ENCODE assay signal across 16 mouse cellular contexts in the genomic region with DNA sequence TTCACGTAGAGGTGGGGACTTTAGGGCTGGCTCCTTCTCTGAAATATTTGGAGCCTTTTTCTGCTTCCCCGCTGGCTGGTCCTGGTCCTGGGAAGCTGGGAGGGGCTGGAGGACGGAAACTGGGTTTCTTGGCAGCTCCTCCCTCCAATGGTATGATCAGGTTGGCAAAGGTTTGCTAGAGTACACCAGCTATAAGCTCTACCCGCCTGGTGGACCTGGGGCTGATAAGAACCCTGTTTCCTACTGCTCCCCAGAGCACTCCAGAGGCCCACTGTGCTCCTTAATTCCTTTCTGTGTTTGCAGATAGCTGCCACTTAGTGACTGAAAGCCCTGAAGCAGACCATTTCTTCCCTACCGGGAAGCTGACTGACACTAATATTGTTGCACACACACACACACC. TPM values are rescaled to one million over a fixed set of nuclear protein-coding genes. Genes with fewer than 3 reads are reported as not detected.
DNase-seq lines count a peak whose midpoint lies in the region; ATAC-seq lines count a peak whose summit lies in the region.
"Had no signal": no experiment of that assay in that cellular context is flagged by ENCODE, and none has a peak within 500 bp of the region (broad histone marks: within the 10 kb centered on the region; RNA-seq: fewer than 3 reads in every experiment).

No protein-coding gene starts in this region.

- no peak for DNase-seq in heart, postnatal 4 days
- DNase-seq in lung, postnatal 25 days (ENCODE audit: low spot score) = no peak
- DNase-seq in embryonic facial prominence, embryonic 11.5 days (ENCODE audit: low spot score) = no peak
- DNase-seq in urinary bladder, postnatal 10 days (ENCODE audit: low spot score) = no peak
- no peak for DNase-seq in thymus, postnatal 25 days
- DNase-seq: adrenal gland, adult 2 months; B cell, adult 2 months; cerebellum, adult 9-11 months; kidney, adult 2 months; kidney, postnatal 36 days; right cerebral cortex, adult 18-20 months; spleen, adult 18-20 months had no signal

- peak overlapping the region; percentile 43 for H3K4me2 ChIP-seq in heart, embryonic 14.5 days (ENCODE audit: low read length)
- 0 out of 2 replicates have a peak overlapping the region, but pooled peaks have one; percentile 15 for H3K4me2 ChIP-seq in lung, embryonic 15.5 days
- no peak overlapping the region for H3K4me2 ChIP-seq in embryonic facial prominence, embryonic 11.5 days (ENCODE audit: low read depth, low read length)
- no peak overlapping the region for H3K4me2 ChIP-seq in intestine, embryonic 16.5 days (ENCODE audit: low read depth, low read length)

- H3K36me3 ChIP-seq in heart, embryonic 14.5 days (ENCODE audit: control insufficient read depth, insufficient read depth, low read length) = no peaks in the 10 kb centered on the region
- no peaks in the 10 kb centered on the region for H3K36me3 ChIP-seq in lung, embryonic 15.5 days
- no peaks in the 10 kb centered on the region for H3K36me3 ChIP-seq in embryonic facial prominence, embryonic 11.5 days (replicated peaks; ENCODE audit: control insufficient read depth, insufficient read depth, low read depth, low read length)
- H3K36me3 ChIP-seq in intestine, embryonic 16.5 days (ENCODE audit: control insufficient read depth, insufficient read depth, low read length) = no peaks in the 10 kb centered on the region
- H3K36me3 ChIP-seq: forebrain, embryonic 10.5 days had no signal

- 0 out of 2 replicates have a peak overlapping the region, but pooled peaks have one; percentile 18 for H3K9ac ChIP-seq in heart, embryonic 14.5 days (ENCODE audit: low read length)
- no peak overlapping the region for H3K9ac ChIP-seq in lung, embryonic 15.5 days
- H3K9ac ChIP-seq in embryonic facial prominence, embryonic 11.5 days (replicated peaks; ENCODE audit: low read length) = peak overlapping the region; percentile 32; the same call in 1 of the 2 replicates
- H3K9ac ChIP-seq in intestine, embryonic 16.5 days (ENCODE audit: low read depth, low read length) = no peak overlapping the region

- 14% methylated on average over 5 of the region's 5 CpGs for WGBS in heart, embryonic 14.5 days
- 25% methylated on average over 5 of the region's 5 CpGs for WGBS in lung, embryonic 15.5 days
- 40% methylated on average over 5 of the region's 5 CpGs for WGBS in embryonic facial prominence, embryonic 11.5 days
- 37% methylated on average over 5 of the region's 5 CpGs for WGBS in intestine, embryonic 16.5 days

- H3K27me3 ChIP-seq in heart, embryonic 14.5 days (ENCODE audit: control insufficient read depth, insufficient read depth, low read length) = no peaks in the 10 kb centered on the region
- no peaks in the 10 kb centered on the region for H3K27me3 ChIP-seq in lung, embryonic 15.5 days
- no peaks in the 10 kb centered on the region for H3K27me3 ChIP-seq in embryonic facial prominence, embryonic 11.5 days (ENCODE audit: control insufficient read depth, insufficient read depth, low read length)
- H3K27me3 ChIP-seq in intestine, embryonic 16.5 days (replicated peaks; ENCODE audit: control insufficient read depth, insufficient read depth, low read length) = no peaks in the 10 kb centered on the region

- H3K9me3 ChIP-seq in heart, embryonic 14.5 days (ENCODE audit: control insufficient read depth, low read length) = no peaks in the 10 kb centered on the region
- H3K9me3 ChIP-seq in lung, embryonic 15.5 days = no peaks in the 10 kb centered on the region
- no peaks in the 10 kb centered on the region for H3K9me3 ChIP-seq in embryonic facial prominence, embryonic 11.5 days (replicated peaks; ENCODE audit: control insufficient read depth, low read length)
- no peaks in the 10 kb centered on the region for H3K9me3 ChIP-seq in intestine, embryonic 16.5 days (ENCODE audit: control insufficient read depth, low read length)
- H3K9me3 ChIP-seq: forebrain, embryonic 10.5 days had no signal

- H3K4me3 ChIP-seq in heart, embryonic 14.5 days (ENCODE audit: control insufficient read depth in 1 of 2, insufficient read depth in 1 of 2, low read depth in 1 of 2, low read length in 2 of 2) = no peak overlapping the region
- H3K4me3 ChIP-seq in lung, embryonic 15.5 days = no peak overlapping the region
- H3K4me3 ChIP-seq in embryonic facial prominence, embryonic 11.5 days (ENCODE audit: low read depth, low read length) = no peak overlapping the region
- no peak overlapping the region for H3K4me3 ChIP-seq in intestine, embryonic 16.5 days (ENCODE audit: low read length)
- H3K4me3 ChIP-seq: forebrain, embryonic 10.5 days had no signal

- peaks cover 5 to 12% of the 10 kb centered on the region in 2 experiments for H3K4me1 ChIP-seq in heart, embryonic 14.5 days (ENCODE audit: control insufficient read depth in 2 of 2, insufficient read depth in 2 of 2, low read length in 2 of 2)
- no peaks in the 10 kb centered on the region for H3K4me1 ChIP-seq in lung, embryonic 15.5 days
- H3K4me1 ChIP-seq in embryonic facial prominence, embryonic 11.5 days (ENCODE audit: control insufficient read depth, insufficient read depth, low read length) = no peaks in the 10 kb centered on the region; the same call in 1 of the 2 replicates
- H3K4me1 ChIP-seq in intestine, embryonic 16.5 days (ENCODE audit: control insufficient read depth, insufficient read depth, low read length) = peaks cover 5% of the 10 kb centered on the region

- ATAC-seq in heart, embryonic 14.5 days (ENCODE audit: insufficient number of reproducible peaks, insufficient read depth, low FRiP score, low read depth) = no peak
- ATAC-seq in lung, embryonic 15.5 days (ENCODE audit: borderline replicate concordance, extremely low read depth, low FRiP score, low TSS enrichment) = no peak
- no peak for ATAC-seq in embryonic facial prominence, embryonic 11.5 days (replicated peaks; ENCODE audit: insufficient number of reproducible peaks, low FRiP score, low TSS enrichment, low read depth)
- peak; percentile 81 for ATAC-seq in intestine, embryonic 16.5 days

- no peak overlapping the region for H3K27ac ChIP-seq in heart, embryonic 14.5 days (replicated peaks in 1 of 2; ENCODE audit: control insufficient read depth in 1 of 2, insufficient read depth in 1 of 2, low read depth in 2 of 2, low read length in 2 of 2)
- 0 out of 2 replicates have a peak overlapping the region, but pooled peaks have one; percentile 43 for H3K27ac ChIP-seq in lung, embryonic 15.5 days
- H3K27ac ChIP-seq in embryonic facial prominence, embryonic 11.5 days (replicated peaks; ENCODE audit: low read depth, low read length) = no peak overlapping the region
- H3K27ac ChIP-seq in intestine, embryonic 16.5 days (ENCODE audit: low read length) = 0 out of 2 replicates have a peak overlapping the region, but pooled peaks have one; percentile 13
- H3K27ac ChIP-seq: forebrain, embryonic 10.5 days had no signal

RNA-seq across cellular contexts. Expression of a gene that starts 21.9 kb away (rescaled TPM):
- 10.0 and 11.4 TPM in 2 replicates for polyA plus RNA-seq in heart, embryonic 14.5 days (2014; fragmentation: Nextera tagmentation; extraction: Ambion mirVana)
- total RNA-seq in heart, postnatal 4 days (2021) = 10 to 100 TPM; 14.7 to 15.4 TPM
- 7.9 and 9.3 TPM in 2 replicates for polyA plus RNA-seq in lung, embryonic 15.5 days (2015; fragmentation: Nextera tagmentation; extraction: Ambion mirVana)
- polyA plus RNA-seq in embryonic facial prominence, embryonic 11.5 days (2014; fragmentation: Nextera tagmentation; extraction: Ambion mirVana) = 8.9 and 11.2 TPM in 2 replicates
- 5.3 and 5.5 TPM in 2 replicates for polyA plus RNA-seq in intestine, embryonic 16.5 days (2015; fragmentation: Nextera tagmentation; extraction: Ambion mirVana)

Comparison
In these comparisons a context has a peak if more than half of its experiments do, and no peak if none do; other contexts are left out.
1. H3K27ac ChIP-seq: peak in lung, embryonic 15.5 days (single experiment) and intestine, embryonic 16.5 days (single experiment); none in heart, embryonic 14.5 days (0 of 2) and embryonic facial prominence, embryonic 11.5 days (single experiment).
2. H3K4me2 ChIP-seq: peak in heart, embryonic 14.5 days (single experiment) and lung, embryonic 15.5 days (single experiment); none in embryonic facial prominence, embryonic 11.5 days (single experiment) and intestine, embryonic 16.5 days (single experiment).
3. H3K9ac ChIP-seq: peak in heart, embryonic 14.5 days (single experiment) and embryonic facial prominence, embryonic 11.5 days (single experiment); none in lung, embryonic 15.5 days (single experiment) and intestine, embryonic 16.5 days (single experiment).